Mouse (Mus musculus) small intestine, adult 2 months (tissue): ENCODE results near the gene Slc5a3. TPM values are rescaled to one million over a fixed set of nuclear protein-coding genes. Genes with fewer than 3 reads are reported as not detected.

Experiments
- H3K27ac ChIP-seq: fragments of 200-500 bp; 2 replicates; pipeline ENCODE4 v1.5.1; 2012; ENCODE audit warnings: low read depth, low read length, control low read depth, inconsistent platforms; ENCODE audit not compliant: insufficient read depth
- H3K27me3 ChIP-seq: fragments of 200-500 bp; 2 replicates; pipeline ENCODE4 v1.6.1; 2012; ENCODE audit warnings: mild to moderate bottlenecking, moderate library complexity, low read length, inconsistent platforms; ENCODE audit not compliant: control insufficient read depth, insufficient read depth
- H3K36me3 ChIP-seq: fragments of 200-500 bp; 2 replicates; pipeline ENCODE4 v1.6.1; 2012; ENCODE audit warnings: mild to moderate bottlenecking, low read length, control low read depth, inconsistent platforms; ENCODE audit not compliant: control insufficient read depth, insufficient read depth
- H3K4me1 ChIP-seq: fragments of 200-500 bp; 2 replicates; pipeline ENCODE4 v1.6.1; 2012; ENCODE audit warnings: low read length, inconsistent platforms, mixed read lengths; ENCODE audit not compliant: control insufficient read depth, insufficient read depth, insufficient read length
- H3K4me3 ChIP-seq: fragments of 200-500 bp; 2 replicates; pipeline ENCODE4 v1.5.1; 2012; ENCODE audit warnings: low read depth, mild to moderate bottlenecking, control low read depth, inconsistent platforms, low read length, moderate library complexity
- CTCF ChIP-seq: fragments of 200-500 bp; IDR thresholded peaks from 2 replicates; pipeline ENCODE4 v1.5.1; 2012; ENCODE audit warnings: low read depth, mild to moderate bottlenecking, control low read depth, inconsistent platforms, low read length, moderate library complexity, mixed read lengths; ENCODE audit not compliant: insufficient replicate concordance, insufficient read length; ENCODE audit errors: extremely low read depth
- POLR2A ChIP-seq: fragments of 200-500 bp; IDR thresholded peaks from 2 replicates; pipeline ENCODE4 v1.6.1; 2012; ENCODE audit warnings: low read depth, mild to moderate bottlenecking, control low read depth, inconsistent platforms, low read length, moderate library complexity
- WGBS: fragments of 180-500 bp; shearing (Covaris S2); methylation state at CpG from one replicate; pipeline ENCODE4 v1.1.7; 2018; 5-methylcytosine and 5-hydroxymethylcytosine counted together
- polyA plus RNA-seq: library from polyadenylated mRNA; depleted of rRNA; stranded (reverse); fragments of >200 nt; gene quantifications from 2 replicates; pipeline ENCODE4 v1.2.3, GENCODE M21; 2012

Slc5a3 gene
- polyA plus RNA-seq, 1 experiment: 0.24 TPM

GRCm38 (mm10) chr16:92033286-92033685 is 24.8 kb upstream of the Slc5a3 start:
- TF ChIP-seq POLR2A: no peak
- TF ChIP-seq CTCF: no peak
- Histone ChIP-seq H3K36me3 (no peaks in the 10 kb centered on the region), H3K4me1 (peaks cover 7% of the 10 kb centered on the region; the same call in 1 of the 2 replicates), H3K27me3 (no peaks in the 10 kb centered on the region), H3K4me3 (no peak overlapping the region), H3K27ac (no peak overlapping the region)
- 87% methylated on average over 3 of the region's 3 CpGs for WGBS

GRCm38 (mm10) chr16:92034676-92035075 is 23.4 kb upstream of the Slc5a3 start:
- H3K27ac ChIP-seq: no peak overlapping the region
- no peak for TF ChIP-seq CTCF
- TF ChIP-seq POLR2A: no peak
- WGBS: 74% methylated on average over 5 of the region's 5 CpGs
- H3K4me1 ChIP-seq: peaks cover 13% of the 10 kb centered on the region
- H3K27me3 ChIP-seq: no peaks in the 10 kb centered on the region
- no peaks in the 10 kb centered on the region for H3K36me3 ChIP-seq
- H3K4me3 ChIP-seq: no peak overlapping the region

GRCm38 (mm10) chr16:92036701-92037100 is 21.4 kb upstream of the Slc5a3 start:
- Histone ChIP-seq H3K27ac (no peak overlapping the region), H3K4me1 (peaks cover 13% of the 10 kb centered on the region), H3K4me3 (no peak overlapping the region), H3K27me3 (no peaks in the 10 kb centered on the region), H3K36me3 (no peaks in the 10 kb centered on the region)
- no peak for TF ChIP-seq CTCF
- no peak for TF ChIP-seq POLR2A
- 33% methylated on average over 8 of the region's 8 CpGs for WGBS

- TF ChIP-seq CTCF: no peak
- TF ChIP-seq POLR2A: no peak
- no peak overlapping the region for H3K4me3 ChIP-seq
- 80% methylated on average over 21 of the region's 21 CpGs for WGBS
- H3K27me3 ChIP-seq: no peaks in the 10 kb centered on the region
- no peaks in the 10 kb centered on the region for H3K36me3 ChIP-seq
- no peak overlapping the region for H3K27ac ChIP-seq
- H3K4me1 ChIP-seq: peaks cover 13% of the 10 kb centered on the region
Observed at GRCm38 (mm10) chr16:92037891-92038607, 20.1 kb upstream of the Slc5a3 start.

GRCm38 (mm10) chr16:92039421-92039820 is 18.7 kb upstream of the Slc5a3 start:
- H3K36me3 ChIP-seq: no peaks in the 10 kb centered on the region
- 56% methylated on average over 7 of the region's 7 CpGs for WGBS
- H3K4me1 ChIP-seq: peaks cover 13% of the 10 kb centered on the region
- H3K27ac ChIP-seq: no peak overlapping the region
- TF ChIP-seq POLR2A (no peak), CTCF (no peak)
- H3K4me3 ChIP-seq: no peak overlapping the region
- no peaks in the 10 kb centered on the region for H3K27me3 ChIP-seq

- Histone ChIP-seq H3K27ac (no peak overlapping the region), H3K27me3 (no peaks in the 10 kb centered on the region), H3K4me1 (peaks cover 13% of the 10 kb centered on the region), H3K4me3 (no peak overlapping the region), H3K36me3 (no peaks in the 10 kb centered on the region)
- WGBS: 94% methylated on average over 11 of the region's 11 CpGs
- TF ChIP-seq CTCF (no peak), POLR2A (no peak)
Observed at GRCm38 (mm10) chr16:92039966-92040365, 18.2 kb upstream of the Slc5a3 start.

- H3K36me3 ChIP-seq: no peaks in the 10 kb centered on the region
- peaks cover 3% of the 10 kb centered on the region for H3K4me1 ChIP-seq
- H3K4me3 ChIP-seq: no peak overlapping the region
- H3K27ac ChIP-seq: no peak overlapping the region
- 48% methylated on average over 7 of the region's 7 CpGs for WGBS
- TF ChIP-seq CTCF (no peak), POLR2A (no peak)
- H3K27me3 ChIP-seq: no peaks in the 10 kb centered on the region
Observed at GRCm38 (mm10) chr16:92051777-92052310, 6.3 kb upstream of the Slc5a3 start.

GRCm38 (mm10) chr16:92052569-92052968 is 5.6 kb upstream of the Slc5a3 start:
- 84% methylated on average over 10 of the region's 10 CpGs for WGBS
- no peak for TF ChIP-seq POLR2A
- Histone ChIP-seq H3K36me3 (no peaks in the 10 kb centered on the region), H3K4me3 (no peak overlapping the region), H3K27ac (no peak overlapping the region), H3K4me1 (peaks cover 3% of the 10 kb centered on the region), H3K27me3 (no peaks in the 10 kb centered on the region)
